Mouse (Mus musculus): ENCODE results near the gene Thra.

DNA sequence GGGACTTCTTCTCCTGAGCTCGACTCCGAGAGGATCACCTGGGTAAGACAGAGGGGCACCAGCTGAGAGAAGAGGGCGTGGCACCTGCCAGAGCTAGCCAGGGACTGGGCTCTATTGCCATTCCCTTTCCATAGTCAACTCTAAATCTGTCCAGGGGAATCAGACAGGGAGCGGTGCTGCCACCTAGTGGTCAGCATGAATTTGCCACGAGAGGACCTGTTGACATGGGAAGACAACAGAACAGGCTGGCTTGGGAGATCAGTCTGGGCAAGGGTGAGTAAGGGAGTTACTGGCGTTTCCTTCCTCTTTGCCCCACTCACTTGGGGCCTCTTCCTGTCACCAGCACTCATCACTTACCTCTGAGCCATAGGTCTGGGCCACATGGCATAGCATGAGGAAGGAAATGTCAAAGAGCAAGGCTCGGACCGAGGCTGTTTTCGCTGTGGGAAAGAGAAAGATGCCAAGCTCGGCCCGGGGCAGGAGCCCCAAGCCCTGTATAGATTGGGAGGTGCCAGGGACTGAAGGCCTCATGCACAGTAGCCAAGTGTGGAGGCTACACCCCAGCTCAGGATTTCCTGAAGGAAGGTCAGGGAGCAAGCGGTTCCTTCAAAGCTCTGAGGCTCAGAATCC is 29.9 kb upstream of the Thra start:
- peak; percentile 98 for TF ChIP-seq CTCF (IDR thresholded peaks at IDR 0.05; ENCODE audit: low read depth)
- TF ChIP-seq EP300 (optimal IDR thresholded peaks at IDR 0.05), result no peak

Data from stomach, postnatal 0 days (tissue).